24 mouse cellular contexts compared by ENCODE assay signal in genomic region chrX:101741064-101741433, GRCm38 (mm10). TPM values are rescaled to one million over a fixed set of nuclear protein-coding genes. Genes with fewer than 3 reads are reported as not detected.
DNase-seq lines count a peak whose midpoint lies in the region; ATAC-seq and TF ChIP-seq lines count a peak whose summit lies in the region.
"Had no signal": no experiment of that assay in that cellular context is flagged by ENCODE, and none has a peak within 500 bp of the region (broad histone marks: within the 10 kb centered on the region; RNA-seq: fewer than 3 reads in every experiment).

No protein-coding gene starts in this region.

- H3K4me3 ChIP-seq in hindbrain, embryonic 14.5 days (replicated peaks; ENCODE audit: low read length), result no peak overlapping the region
- no peak overlapping the region for H3K4me3 ChIP-seq in hindbrain, embryonic 12.5 days
- peak overlapping the region; percentile 13; the same call in 1 of the 2 replicates for H3K4me3 ChIP-seq in testis, adult 2 months (ENCODE audit: control insufficient read depth, low read depth, low read length)
- no peak overlapping the region for H3K4me3 ChIP-seq in midbrain, embryonic 16.5 days (ENCODE audit: low read depth, low read length)
- H3K4me3 ChIP-seq in kidney, adult 2 months (ENCODE audit: insufficient read depth, low read depth, low read length), result no peak overlapping the region
- H3K4me3 ChIP-seq: myocyte had no signal

- no peaks in the 10 kb centered on the region for H3K36me3 ChIP-seq in hindbrain, embryonic 14.5 days (replicated peaks; ENCODE audit: control insufficient read depth, insufficient read depth)
- no peaks in the 10 kb centered on the region for H3K36me3 ChIP-seq in hindbrain, embryonic 12.5 days
- no peaks in the 10 kb centered on the region for H3K36me3 ChIP-seq in testis, adult 2 months (ENCODE audit: control insufficient read depth, insufficient read depth, low read length)
- no peaks in the 10 kb centered on the region for H3K36me3 ChIP-seq in midbrain, embryonic 16.5 days (ENCODE audit: control insufficient read depth, insufficient read depth, low read length)
- no peaks in the 10 kb centered on the region for H3K36me3 ChIP-seq in kidney, adult 2 months (ENCODE audit: control insufficient read depth, insufficient read depth, low read length)
- H3K36me3 ChIP-seq: G1E had no signal

- TF ChIP-seq CTCF in testis, adult 2 months (IDR thresholded peaks at IDR 0.05; ENCODE audit: control insufficient read depth, insufficient read depth, insufficient replicate concordance, low read depth, low read length), result no peak
- TF ChIP-seq CTCF in kidney, adult 2 months (conservative IDR thresholded peaks at IDR 0.05; ENCODE audit: insufficient read depth, insufficient read length, low read depth, low read length), result no peak

- 70% methylated on average over 1 of the region's 2 CpGs for WGBS in hindbrain, embryonic 14.5 days
- WGBS in hindbrain, embryonic 12.5 days, result 82% methylated on average over 2 of the region's 2 CpGs
- 51% methylated on average over 2 of the region's 2 CpGs for WGBS in midbrain, embryonic 16.5 days
- 88% methylated on average over 2 of the region's 2 CpGs for WGBS in kidney, adult 2 months

- no peak overlapping the region for H3K9ac ChIP-seq in hindbrain, embryonic 14.5 days
- no peak overlapping the region for H3K9ac ChIP-seq in hindbrain, embryonic 12.5 days
- H3K9ac ChIP-seq in midbrain, embryonic 16.5 days (ENCODE audit: low read depth, low read length), result no peak overlapping the region

- no peak for DNase-seq in hindbrain, embryonic 14.5 days (ENCODE audit: low spot score)
- DNase-seq in testis, postnatal 14 days (ENCODE audit: low spot score), result no peak
- no peak for DNase-seq in kidney, adult 2 months
- DNase-seq in cerebellum, adult 9-10 months, result no peak
- DNase-seq: adrenal gland, postnatal 36 days; B cell, adult 2 months; cerebellum, postnatal 10 days; gastrocnemius, postnatal 36 days; kidney, adult 8-10 months; kidney, postnatal 10 days; lung, postnatal 4 days had no signal

- no peak for TF ChIP-seq POLR2A in testis, adult 2 months (IDR thresholded peaks at IDR 0.05; ENCODE audit: control insufficient read depth, low read depth, low read length)
- no peak for TF ChIP-seq POLR2A in kidney, adult 2 months (IDR thresholded peaks at IDR 0.05; ENCODE audit: low read depth, low read length)

- H3K27me3 ChIP-seq in hindbrain, embryonic 14.5 days (ENCODE audit: control insufficient read depth, insufficient read depth, low read length), result peaks cover 8% of the 10 kb centered on the region; the same call in 1 of the 2 replicates
- H3K27me3 ChIP-seq in hindbrain, embryonic 12.5 days, result peaks cover 9% of the 10 kb centered on the region
- no peaks in the 10 kb centered on the region for H3K27me3 ChIP-seq in testis, adult 2 months (ENCODE audit: control insufficient read depth, insufficient read depth, low read length)
- peaks cover 7% of the 10 kb centered on the region; the same call in 1 of the 2 replicates for H3K27me3 ChIP-seq in midbrain, embryonic 16.5 days (ENCODE audit: control insufficient read depth, insufficient read depth, low read depth, low read length)
- H3K27me3 ChIP-seq in kidney, adult 2 months (replicated peaks; ENCODE audit: control insufficient read depth, insufficient read depth, low read length), result no peaks in the 10 kb centered on the region
- H3K27me3 ChIP-seq: CH12.LX had no signal

- H3K4me1 ChIP-seq in hindbrain, embryonic 14.5 days (replicated peaks; ENCODE audit: control insufficient read depth, insufficient read depth, low read length), result no peaks in the 10 kb centered on the region
- H3K4me1 ChIP-seq in hindbrain, embryonic 12.5 days, result no peaks in the 10 kb centered on the region
- H3K4me1 ChIP-seq in testis, adult 2 months (ENCODE audit: control insufficient read depth, insufficient read depth, low read length), result no peaks in the 10 kb centered on the region
- peaks cover 4% of the 10 kb centered on the region; the same call in 1 of the 2 replicates for H3K4me1 ChIP-seq in midbrain, embryonic 16.5 days (ENCODE audit: control insufficient read depth, insufficient read depth, low read length)
- no peaks in the 10 kb centered on the region for H3K4me1 ChIP-seq in kidney, adult 2 months (ENCODE audit: control insufficient read depth, insufficient read depth, low read length)

- peak overlapping the region; percentile 48; the same call in 1 of the 2 replicates for H3K27ac ChIP-seq in hindbrain, embryonic 14.5 days
- no peak overlapping the region for H3K27ac ChIP-seq in hindbrain, embryonic 12.5 days
- no peak overlapping the region for H3K27ac ChIP-seq in testis, adult 2 months (ENCODE audit: control insufficient read depth, insufficient read depth, low read depth, low read length)
- H3K27ac ChIP-seq in midbrain, embryonic 16.5 days (ENCODE audit: low read length), result peak overlapping the region; percentile 82
- H3K27ac ChIP-seq in kidney, adult 2 months (ENCODE audit: insufficient read depth, low read depth, low read length), result no peak overlapping the region
- H3K27ac ChIP-seq: stomach, postnatal 0 days had no signal

- no peaks in the 10 kb centered on the region for H3K9me3 ChIP-seq in hindbrain, embryonic 14.5 days (ENCODE audit: control insufficient read depth, low read length)
- H3K9me3 ChIP-seq in hindbrain, embryonic 12.5 days (replicated peaks), result no peaks in the 10 kb centered on the region
- H3K9me3 ChIP-seq in midbrain, embryonic 16.5 days (replicated peaks; ENCODE audit: control insufficient read depth, low read length, poor library complexity, severe bottlenecking), result no peaks in the 10 kb centered on the region
- H3K9me3 ChIP-seq: G1E had no signal

- no peak for ATAC-seq in hindbrain, embryonic 14.5 days (ENCODE audit: low FRiP score)
- ATAC-seq in hindbrain, embryonic 12.5 days (ENCODE audit: low FRiP score), result no peak
- ATAC-seq in midbrain, embryonic 16.5 days, result peak; percentile 59
- ATAC-seq: inflammation-experienced regulatory T-cells, adult 6 months; Patski had no signal

- no peak overlapping the region for H3K4me2 ChIP-seq in hindbrain, embryonic 14.5 days (replicated peaks)
- no peak overlapping the region for H3K4me2 ChIP-seq in hindbrain, embryonic 12.5 days (replicated peaks)
- H3K4me2 ChIP-seq in midbrain, embryonic 16.5 days (ENCODE audit: low read length), result no peak overlapping the region

RNA-seq across cellular contexts. Expression of gene Cxcr3, which starts 7.0 kb away (rescaled TPM):
- 0.20 TPM in 1 of 2 replicates, not detected in the other for polyA plus RNA-seq in hindbrain, embryonic 14.5 days (2014; fragmentation: Nextera tagmentation; extraction: Ambion mirVana)
- polyA plus RNA-seq in hindbrain, embryonic 12.5 days (2016; fragmentation: Nextera tagmentation; extraction: Ambion mirVana), result not detected in 2 replicates
- polyA plus RNA-seq in testis, adult 2 months (2012; rRNA removed), result 0.13 and 0.16 TPM in 2 replicates
- 0.14 and 0.16 TPM in 2 replicates for polyA plus RNA-seq in midbrain, embryonic 16.5 days (2015; fragmentation: Nextera tagmentation; extraction: Ambion mirVana)
- polyA plus RNA-seq in kidney, adult 2 months (2012; rRNA removed), result 2.3 and 4.3 TPM in 2 replicates
- polyA plus RNA-seq: G1E; limb, embryonic 11.5 days; myocyte; Patski had no signal

RNA-seq across cellular contexts. Expression of gene Gm4779, which starts 53.2 kb away (rescaled TPM):
- not detected in 2 replicates for polyA plus RNA-seq in hindbrain, embryonic 14.5 days (2014; fragmentation: Nextera tagmentation; extraction: Ambion mirVana)
- 0.38 TPM in 1 of 2 replicates, not detected in the other for polyA plus RNA-seq in hindbrain, embryonic 12.5 days (2016; fragmentation: Nextera tagmentation; extraction: Ambion mirVana)
- polyA plus RNA-seq in testis, adult 2 months (2012; rRNA removed), result 14.1 and 15.0 TPM in 2 replicates
- polyA plus RNA-seq in midbrain, embryonic 16.5 days (2015; fragmentation: Nextera tagmentation; extraction: Ambion mirVana), result 0.24 TPM in 1 of 2 replicates, not detected in the other
- 0.13 TPM in 1 of 2 replicates, not detected in the other for polyA plus RNA-seq in kidney, adult 2 months (2012; rRNA removed)
- polyA plus RNA-seq: embryonic facial prominence, embryonic 11.5 days; G1E; heart, embryonic 14.5 days; limb, embryonic 11.5 days; liver, adult 2 months; myocyte; Patski; stomach, postnatal 0 days had no signal

RNA-seq across cellular contexts. Expression of gene 8030474K03Rik, which starts 53.4 kb away (rescaled TPM):
- not detected in 2 replicates for polyA plus RNA-seq in hindbrain, embryonic 14.5 days (2014; fragmentation: Nextera tagmentation; extraction: Ambion mirVana)
- polyA plus RNA-seq in hindbrain, embryonic 12.5 days (2016; fragmentation: Nextera tagmentation; extraction: Ambion mirVana), result 0.10 and 0.16 TPM in 2 replicates
- polyA plus RNA-seq in testis, adult 2 months (2012; rRNA removed), result 7.0 and 7.4 TPM in 2 replicates
- polyA plus RNA-seq in midbrain, embryonic 16.5 days (2015; fragmentation: Nextera tagmentation; extraction: Ambion mirVana), result 0.14 TPM in 1 of 2 replicates, not detected in the other
- not detected in 2 replicates for polyA plus RNA-seq in kidney, adult 2 months (2012; rRNA removed)
- polyA plus RNA-seq: G1E; heart, embryonic 14.5 days; limb, embryonic 11.5 days; liver, adult 2 months; myocyte; stomach, postnatal 0 days had no signal

Comparison
In these comparisons a context has a peak if more than half of its experiments do, and no peak if none do; other contexts are left out.
1. H3K27ac ChIP-seq: peak in hindbrain, embryonic 14.5 days (single experiment) and midbrain, embryonic 16.5 days (single experiment); none in hindbrain, embryonic 12.5 days (single experiment), testis, adult 2 months (single experiment) and kidney, adult 2 months (single experiment).
2. RNA of gene Gm4779, which starts 53.2 kb away (polyA plus RNA-seq): 14.1 to 15.0 TPM in testis, adult 2 months; 0.13 TPM in kidney, adult 2 months, 0.24 TPM in midbrain, embryonic 16.5 days, not detected in hindbrain, embryonic 14.5 days and 0.38 TPM in hindbrain, embryonic 12.5 days; every median in the first group is over 10 times any median in the second.